Mouse (Mus musculus) olfactory bulb, adult 2 months (tissue): ENCODE results near the gene Fbxo17.

ENCODE experiments used
- CTCF ChIP-seq: fragments of 200-500 bp; IDR thresholded peaks from 2 replicates; pipeline ENCODE4 v1.5.1; 2012; ENCODE audit warnings: low read depth, mild to moderate bottlenecking, low read length, moderate library complexity; ENCODE audit not compliant: insufficient read depth
- POLR2A ChIP-seq: fragments of 200-500 bp; IDR thresholded peaks from 2 replicates; pipeline ENCODE4 v1.6.1; 2012; ENCODE audit warnings: mild to moderate bottlenecking, low read depth, low read length, moderate library complexity; ENCODE audit not compliant: insufficient read depth

GRCm38 (mm10) chr7:28694423-28694822, 22.2 kb upstream of the Fbxo17 start:
- TF ChIP-seq CTCF (no peak), POLR2A (no peak)
